Mouse (Mus musculus) stomach, postnatal 0 days (tissue): ENCODE results near the gene Ran. TPM values are rescaled to one million over a fixed set of nuclear protein-coding genes. Genes with fewer than 3 reads are reported as not detected.

Experiments
- ATAC-seq: fragments of 200-750 bp; cut with Nextera tagmentation; 2 replicates; pipeline ENCODE4 v1.8.0; 2017; ENCODE audit not compliant: low FRiP score, low TSS enrichment
- DNase-seq: peaks from one replicate; pipeline ENCODE4 v3.0.0-alpha.2; 2016; ENCODE audit warnings: low spot score
- H3K27ac ChIP-seq: fragments of 300-500 bp; sonication (generic); replicated peaks from 2 replicates; pipeline ENCODE4 v1.5.1; 2014; ENCODE audit warnings: mild to moderate bottlenecking, control low read depth
- H3K27me3 ChIP-seq: fragments of 300-500 bp; sonication (generic); 2 replicates; pipeline ENCODE4 v1.6.1; 2014; ENCODE audit warnings: low read length; ENCODE audit not compliant: control insufficient read depth, insufficient read depth
- H3K36me3 ChIP-seq: fragments of 300-500 bp; sonication (generic); 2 replicates; pipeline ENCODE4 v1.6.1; 2014; ENCODE audit warnings: low read length, mixed read lengths; ENCODE audit not compliant: control insufficient read depth, insufficient read depth
- H3K4me1 ChIP-seq: fragments of 300-500 bp; sonication (generic); replicated peaks from 2 replicates; pipeline ENCODE4 v1.6.1; 2014; ENCODE audit warnings: antibody characterized with exemption; ENCODE audit not compliant: control insufficient read depth, insufficient read depth
- H3K4me2 ChIP-seq: fragments of 300-500 bp; sonication (generic); replicated peaks from 2 replicates; pipeline ENCODE4 v1.6.1; 2014; ENCODE audit warnings: low read depth, mild to moderate bottlenecking, control low read depth, moderate library complexity
- H3K4me3 ChIP-seq: fragments of 300-500 bp; sonication (generic); 2 replicates; pipeline ENCODE4 v1.5.1; 2014; ENCODE audit warnings: low read depth, low read length, control low read depth
- H3K9ac ChIP-seq: fragments of 300-500 bp; sonication (generic); 2 replicates; pipeline ENCODE4 v1.6.1; 2014; ENCODE audit warnings: mild to moderate bottlenecking, low read length, control low read depth, mixed read lengths
- H3K9me3 ChIP-seq: fragments of 300-500 bp; sonication (generic); 2 replicates; pipeline ENCODE4 v1.6.1; 2016; ENCODE audit warnings: low read length; ENCODE audit not compliant: control insufficient read depth
- CTCF ChIP-seq: IDR thresholded peaks from 2 replicates; pipeline ENCODE4 v1.5.1; 2016; ENCODE audit warnings: antibody characterized with exemption, low read depth, mild to moderate bottlenecking, moderate library complexity
- EP300 ChIP-seq: optimal IDR thresholded peaks from 2 replicates; pipeline ENCODE3; 2016; ENCODE audit warnings: antibody characterized with exemption
- WGBS: fragments of 180-500 bp; shearing (Covaris S2); extraction: QIAGEN DNeasy Blood & Tissue Kit; methylation state at CpG from one replicate; pipeline ENCODE4 v1.1.7; 2014; 5-methylcytosine and 5-hydroxymethylcytosine counted together
- polyA plus RNA-seq: library from polyadenylated mRNA; unstranded; fragments of >200 nt; fragmentation: Nextera tagmentation; extraction: Ambion mirVana; gene quantifications from 2 replicates; pipeline ENCODE4 v1.2.1, GENCODE M21; 2015

The Ran gene
- polyA plus RNA-seq, 1 experiment from 2014 or later: 257 TPM

- 84% methylated on average over 1 of the region's 1 CpGs for WGBS
- Histone ChIP-seq H3K27me3 (no peaks in the 10 kb centered on the region), H3K36me3 (no peaks in the 10 kb centered on the region; the same call in 1 of the 2 replicates), H3K4me1 (no peaks in the 10 kb centered on the region), H3K9ac (no peak overlapping the region), H3K4me2 (no peak overlapping the region), H3K27ac (no peak overlapping the region), H3K9me3 (no peaks in the 10 kb centered on the region), H3K4me3 (no peak overlapping the region)
- ATAC-seq (no peak), DNase-seq (no peak)
- peak; percentile 33 for TF ChIP-seq CTCF
- TF ChIP-seq EP300: no peak
These were observed 6.8 kb downstream of the Ran start for GRCm38 (mm10) chr5:129026637-129027036.

- ATAC-seq (no peak), DNase-seq (no peak)
- TF ChIP-seq CTCF (no peak), EP300 (no peak)
- Histone ChIP-seq H3K4me1 (no peaks in the 10 kb centered on the region), H3K9ac (no peak overlapping the region), H3K36me3 (no peaks in the 10 kb centered on the region), H3K9me3 (no peaks in the 10 kb centered on the region), H3K27me3 (no peaks in the 10 kb centered on the region), H3K4me3 (no peak overlapping the region), H3K27ac (no peak overlapping the region), H3K4me2 (no peak overlapping the region)
- WGBS: 71% methylated on average over 5 of the region's 5 CpGs
These were observed 9.4 kb downstream of the Ran start for GRCm38 (mm10) chr5:129029131-129029723.

GRCm38 (mm10) chr5:129036678-129037077 lies 16.8 kb downstream of the Ran start:
- H3K4me1 ChIP-seq: no peaks in the 10 kb centered on the region
- no peak overlapping the region for H3K27ac ChIP-seq
- H3K36me3 ChIP-seq: no peaks in the 10 kb centered on the region
- DNase-seq (no peak), ATAC-seq (no peak)
- H3K9ac ChIP-seq: no peak overlapping the region
- H3K4me3 ChIP-seq: no peak overlapping the region
- no peaks in the 10 kb centered on the region for H3K9me3 ChIP-seq
- H3K4me2 ChIP-seq: no peak overlapping the region
- no peak for TF ChIP-seq EP300
- peak; percentile 27; the same call in 1 of the 2 replicates for TF ChIP-seq CTCF
- H3K27me3 ChIP-seq: no peaks in the 10 kb centered on the region
- 85% methylated on average over 5 of the region's 5 CpGs for WGBS

GRCm38 (mm10) chr5:129037739-129038138 lies 17.9 kb downstream of the Ran start:
- H3K27ac ChIP-seq: no peak overlapping the region

GRCm38 (mm10) chr5:129045641-129046580 lies 26.0 kb downstream of the Ran start:
- no peak overlapping the region for H3K4me2 ChIP-seq
- TF ChIP-seq CTCF (no peak), EP300 (no peak)
- 54% methylated on average over 26 of the region's 26 CpGs for WGBS
- H3K9me3 ChIP-seq: no peaks in the 10 kb centered on the region
- ATAC-seq (no peak), DNase-seq (no peak)
- no peak overlapping the region for H3K27ac ChIP-seq
- H3K27me3 ChIP-seq: no peaks in the 10 kb centered on the region
- H3K9ac ChIP-seq: no peak overlapping the region
- no peak overlapping the region for H3K4me3 ChIP-seq
- H3K36me3 ChIP-seq: no peaks in the 10 kb centered on the region
- no peaks in the 10 kb centered on the region for H3K4me1 ChIP-seq

More at GRCm38 (mm10) chr5:129037739-129038138, 17.9 kb downstream of the Ran start:
- ATAC-seq: no peak
- H3K4me2 ChIP-seq: no peak overlapping the region
- H3K9me3 ChIP-seq: no peaks in the 10 kb centered on the region
- no peak overlapping the region for H3K9ac ChIP-seq
- H3K4me1 ChIP-seq: no peaks in the 10 kb centered on the region
- no peak for DNase-seq
- H3K36me3 ChIP-seq: no peaks in the 10 kb centered on the region
- WGBS: 72% methylated on average over 7 of the region's 7 CpGs
- TF ChIP-seq CTCF (no peak), EP300 (no peak)
- no peak overlapping the region for H3K4me3 ChIP-seq
- no peaks in the 10 kb centered on the region for H3K27me3 ChIP-seq

GRCm38 (mm10) chr5:129049372-129049771 lies 29.5 kb downstream of the Ran start:
- H3K4me2 ChIP-seq: no peak overlapping the region
- H3K27ac ChIP-seq: no peak overlapping the region
- H3K27me3 ChIP-seq: no peaks in the 10 kb centered on the region
- DNase-seq: no peak
- H3K4me1 ChIP-seq: no peaks in the 10 kb centered on the region
- no peak overlapping the region for H3K9ac ChIP-seq
- WGBS: 73% methylated on average over 9 of the region's 9 CpGs
- H3K36me3 ChIP-seq: no peaks in the 10 kb centered on the region
- no peaks in the 10 kb centered on the region for H3K9me3 ChIP-seq
- TF ChIP-seq EP300: no peak
- no peak for TF ChIP-seq CTCF
- ATAC-seq: no peak
- H3K4me3 ChIP-seq: no peak overlapping the region
